Mouse (Mus musculus) stomach, embryonic 16.5 days (tissue): ENCODE results near the gene Cux1. TPM values are rescaled to one million over a fixed set of nuclear protein-coding genes. Genes with fewer than 3 reads are reported as not detected.

Experiments
- ATAC-seq: fragments of 200-750 bp; cut with Nextera tagmentation; 2 replicates; pipeline ENCODE4 v1.8.0; 2017; ENCODE audit warnings: moderate number of reproducible peaks, moderate TSS enrichment; ENCODE audit not compliant: insufficient read depth, low FRiP score
- H3K27ac ChIP-seq: fragments of 300-500 bp; sonication (generic); 2 replicates; pipeline ENCODE4 v1.5.1; 2014; ENCODE audit warnings: low read length
- H3K27me3 ChIP-seq: fragments of 300-500 bp; sonication (generic); 2 replicates; pipeline ENCODE4 v1.6.1; 2014; ENCODE audit warnings: low read length, control low read depth, mixed read lengths; ENCODE audit not compliant: control insufficient read depth, insufficient read depth
- H3K36me3 ChIP-seq: fragments of 300-500 bp; sonication (generic); 2 replicates; pipeline ENCODE4 v1.6.1; 2014; ENCODE audit warnings: low read length; ENCODE audit not compliant: control insufficient read depth, insufficient read depth
- H3K4me1 ChIP-seq: fragments of 300-500 bp; sonication (generic); 2 replicates; pipeline ENCODE4 v1.6.1; 2014; ENCODE audit warnings: low read length, control low read depth, mixed read lengths; ENCODE audit not compliant: control insufficient read depth, insufficient read depth
- H3K4me2 ChIP-seq: fragments of 300-500 bp; sonication (generic); 2 replicates; pipeline ENCODE4 v1.6.1; 2014; ENCODE audit warnings: low read depth, low read length, mixed read lengths
- H3K4me3 ChIP-seq: fragments of 300-500 bp; sonication (generic); replicated peaks from 2 replicates; pipeline ENCODE4 v1.5.1; 2014; ENCODE audit warnings: mild to moderate bottlenecking, low read length
- H3K9ac ChIP-seq: fragments of 300-500 bp; sonication (generic); 2 replicates; pipeline ENCODE4 v1.6.1; 2014; ENCODE audit warnings: low read length
- H3K9me3 ChIP-seq: fragments of 300-500 bp; sonication (generic); replicated peaks from 2 replicates; pipeline ENCODE4 v1.6.1; 2016; ENCODE audit warnings: low read length, control low read depth; ENCODE audit not compliant: control insufficient read depth
- WGBS: fragments of 180-500 bp; shearing (Covaris S2); extraction: QIAGEN DNeasy Blood & Tissue Kit; methylation state at CpG from one replicate; pipeline ENCODE4 v1.1.7; 2014; 5-methylcytosine and 5-hydroxymethylcytosine counted together
- polyA plus RNA-seq: library from polyadenylated mRNA; unstranded; fragments of >200 nt; fragmentation: Nextera tagmentation; extraction: Ambion mirVana; gene quantifications from 2 replicates; pipeline ENCODE4 v1.2.1, GENCODE M21; 2015

Cux1 gene
- polyA plus RNA-seq, 1 experiment from 2014 or later, result 77.7 TPM

DNA sequence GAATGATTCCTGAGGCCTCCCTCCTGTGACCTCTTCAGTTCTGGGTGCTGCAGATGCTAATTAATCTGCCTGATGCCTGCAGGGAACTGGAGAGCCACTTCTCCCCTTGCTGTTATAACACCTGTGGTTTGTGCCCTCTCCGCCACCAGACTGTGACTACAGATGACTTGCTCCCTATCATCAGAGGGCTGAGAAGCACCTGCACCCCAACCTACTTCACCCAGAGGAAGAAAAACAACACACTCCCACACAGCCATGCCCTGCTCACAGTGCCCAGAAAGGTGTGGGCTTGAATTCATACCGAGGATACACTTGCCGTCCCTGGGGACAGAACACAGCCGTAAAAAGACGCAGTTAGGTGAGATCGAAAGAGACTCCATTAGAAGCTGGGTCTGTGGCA is 326.1 kb downstream of the Cux1 start:
- WGBS, result 79% methylated on average over 6 of the region's 6 CpGs
- H3K9me3 ChIP-seq, result no peaks in the 10 kb centered on the region
- H3K36me3 ChIP-seq, result no peaks in the 10 kb centered on the region
- H3K4me3 ChIP-seq, result no peak overlapping the region
- ATAC-seq, result no peak
- no peak overlapping the region for H3K27ac ChIP-seq
- H3K9ac ChIP-seq, result no peak overlapping the region
- H3K4me1 ChIP-seq, result peaks cover 8% of the 10 kb centered on the region
- peaks cover 5% of the 10 kb centered on the region; the same call in 1 of the 2 replicates for H3K27me3 ChIP-seq
- H3K4me2 ChIP-seq, result no peak overlapping the region

DNA sequence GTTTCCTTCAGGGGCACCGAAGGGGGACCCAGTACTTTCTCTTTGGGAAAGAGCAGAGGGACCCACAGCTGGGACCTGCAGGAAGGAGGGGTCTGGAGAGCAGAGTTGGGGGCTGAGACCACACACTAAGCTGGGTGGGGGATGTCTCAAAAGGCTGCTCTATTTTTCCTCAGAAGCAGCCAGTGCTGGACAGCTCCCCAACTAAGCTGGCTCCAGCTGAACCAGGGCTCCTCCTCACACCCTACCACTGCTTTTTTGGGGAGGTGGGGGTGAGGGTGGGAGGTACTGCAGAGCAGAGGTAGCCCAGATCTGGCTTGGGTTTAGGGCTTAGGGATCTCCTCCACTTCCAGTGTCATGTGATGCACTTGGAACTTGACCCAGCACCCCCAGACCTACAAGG is 326.9 kb downstream of the Cux1 start:
- Histone ChIP-seq H3K4me1 (peaks cover 8% of the 10 kb centered on the region), H3K36me3 (no peaks in the 10 kb centered on the region), H3K4me2 (no peak overlapping the region), H3K9me3 (no peaks in the 10 kb centered on the region), H3K27me3 (peaks cover 5% of the 10 kb centered on the region; the same call in 1 of the 2 replicates), H3K4me3 (no peak overlapping the region), H3K27ac (no peak overlapping the region), H3K9ac (no peak overlapping the region)
- WGBS, result 40% methylated on average over 1 of the region's 1 CpGs
- ATAC-seq, result no peak

- Histone ChIP-seq H3K27ac (no peak overlapping the region), H3K27me3 (peaks cover 9% of the 10 kb centered on the region), H3K36me3 (no peaks in the 10 kb centered on the region), H3K4me3 (peak overlapping the region; percentile 34), H3K4me2 (peak overlapping the region; percentile 57), H3K4me1 (peaks cover 4% of the 10 kb centered on the region), H3K9ac (peak overlapping the region; percentile 31; the same call in 1 of the 2 replicates), H3K9me3 (no peaks in the 10 kb centered on the region)
- WGBS, result 2% methylated on average over 19 of the region's 19 CpGs
- no peak for ATAC-seq
These were observed 329.7 kb downstream of the Cux1 start for GRCm38 (mm10) chr5:136237607-136238006.

GRCm38 (mm10) chr5:136236611-136237010 is 330.7 kb downstream of the Cux1 start:
- whole genome bisulfite sequencing, result 59% methylated on average over 5 of the region's 5 CpGs

GRCm38 (mm10) chr5:136230348-136231035 is 336.8 kb downstream of the Cux1 start:
- peaks cover 9% of the 10 kb centered on the region; the same call in 1 of the 2 replicates for H3K27me3 ChIP-seq
- ATAC-seq, result no peak
- H3K9me3 ChIP-seq, result no peaks in the 10 kb centered on the region
- whole genome bisulfite sequencing, result 53% methylated on average over 4 of the region's 4 CpGs
- H3K27ac ChIP-seq, result no peak overlapping the region
- H3K4me1 ChIP-seq, result no peaks in the 10 kb centered on the region
- no peaks in the 10 kb centered on the region for H3K36me3 ChIP-seq
- no peak overlapping the region for H3K4me2 ChIP-seq
- no peak overlapping the region for H3K9ac ChIP-seq
- no peak overlapping the region for H3K4me3 ChIP-seq

More at GRCm38 (mm10) chr5:136236611-136237010, 330.7 kb downstream of the Cux1 start:
- Histone ChIP-seq H3K4me2 (no peak overlapping the region), H3K9ac (no peak overlapping the region), H3K4me3 (no peak overlapping the region), H3K4me1 (peaks cover 4% of the 10 kb centered on the region), H3K27ac (no peak overlapping the region), H3K36me3 (no peaks in the 10 kb centered on the region), H3K27me3 (peaks cover 14% of the 10 kb centered on the region), H3K9me3 (no peaks in the 10 kb centered on the region)
- ATAC-seq, result no peak

DNA sequence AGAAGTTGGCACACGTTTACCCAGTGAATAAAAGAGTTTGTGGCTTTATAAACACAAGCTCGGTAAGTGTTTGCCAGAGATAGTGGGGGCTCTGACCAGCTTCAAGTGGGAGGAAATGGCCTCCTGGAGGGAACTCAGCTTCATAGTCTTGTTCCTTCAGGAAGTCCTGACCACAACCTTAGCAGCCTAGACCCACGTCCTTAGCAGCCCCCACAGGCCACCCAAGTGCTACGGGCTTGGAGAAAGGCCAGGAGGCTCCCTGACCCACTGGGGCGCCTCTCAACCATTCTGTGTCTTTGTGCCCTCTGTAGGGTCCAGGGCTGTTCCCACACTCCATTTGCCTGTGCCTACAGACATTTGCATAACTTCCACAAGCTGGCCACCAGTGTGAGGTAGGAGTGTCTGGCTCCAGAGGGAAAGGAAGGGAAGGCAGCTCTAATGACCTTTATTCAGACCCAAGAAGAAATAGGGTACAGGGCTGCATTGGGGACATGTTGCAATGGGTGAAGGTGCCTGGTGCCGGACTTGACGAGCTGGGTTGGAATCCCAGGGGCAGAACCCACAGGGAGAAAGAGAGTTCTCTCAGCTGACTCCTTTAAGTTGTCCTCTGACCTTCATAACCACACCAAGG is 340.9 kb downstream of the Cux1 start:
- H3K4me3 ChIP-seq, result no peak overlapping the region
- no peak overlapping the region for H3K9ac ChIP-seq
- no peaks in the 10 kb centered on the region for H3K9me3 ChIP-seq
- H3K27ac ChIP-seq, result no peak overlapping the region
- H3K4me1 ChIP-seq, result no peaks in the 10 kb centered on the region
- ATAC-seq, result no peak
- H3K36me3 ChIP-seq, result no peaks in the 10 kb centered on the region
- WGBS, result 63% methylated on average over 7 of the region's 7 CpGs
- no peaks in the 10 kb centered on the region; the same call in 1 of the 2 replicates for H3K27me3 ChIP-seq
- no peak overlapping the region for H3K4me2 ChIP-seq

GRCm38 (mm10) chr5:136218585-136218984 is 348.7 kb downstream of the Cux1 start:
- Histone ChIP-seq H3K27me3 (no peaks in the 10 kb centered on the region), H3K4me1 (no peaks in the 10 kb centered on the region), H3K4me3 (no peak overlapping the region), H3K9me3 (no peaks in the 10 kb centered on the region), H3K4me2 (no peak overlapping the region), H3K27ac (no peak overlapping the region), H3K9ac (no peak overlapping the region), H3K36me3 (no peaks in the 10 kb centered on the region)
- ATAC-seq, result no peak
- WGBS, result 78% methylated on average over 12 of the region's 12 CpGs

DNA sequence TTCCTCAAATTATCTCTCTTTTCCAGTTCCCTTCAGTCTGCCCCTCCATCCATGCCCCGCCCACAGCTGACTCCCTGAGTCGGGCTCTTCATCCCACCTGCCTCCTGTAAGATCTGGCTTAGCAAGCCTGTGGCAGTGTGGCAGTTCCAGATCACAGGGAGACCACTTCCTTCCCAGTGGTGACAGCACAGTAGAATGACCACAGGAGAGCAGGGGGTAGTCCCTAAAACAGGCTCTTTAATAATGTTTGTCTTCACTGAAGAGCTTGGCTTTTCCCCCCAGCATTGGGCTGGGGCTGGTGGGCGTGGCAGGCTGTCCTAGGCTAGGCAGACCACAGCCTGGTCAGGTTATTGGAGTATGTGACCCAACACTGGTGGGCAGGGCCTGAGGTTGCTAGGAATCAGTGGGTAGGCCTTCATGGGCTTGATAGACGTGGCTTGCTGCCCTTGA is 349.3 kb downstream of the Cux1 start:
- no peaks in the 10 kb centered on the region for H3K36me3 ChIP-seq
- ATAC-seq, result no peak
- H3K4me3 ChIP-seq, result no peak overlapping the region
- no peak overlapping the region for H3K27ac ChIP-seq
- WGBS, result 56% methylated on average over 4 of the region's 4 CpGs
- H3K27me3 ChIP-seq, result no peaks in the 10 kb centered on the region
- no peak overlapping the region for H3K4me2 ChIP-seq
- H3K9me3 ChIP-seq, result no peaks in the 10 kb centered on the region
- H3K4me1 ChIP-seq, result no peaks in the 10 kb centered on the region
- no peak overlapping the region for H3K9ac ChIP-seq

- H3K4me3 ChIP-seq, result no peak overlapping the region
- no peaks in the 10 kb centered on the region for H3K4me1 ChIP-seq
- H3K9me3 ChIP-seq, result no peaks in the 10 kb centered on the region
- no peak overlapping the region for H3K27ac ChIP-seq
- no peak overlapping the region for H3K4me2 ChIP-seq
- no peak for ATAC-seq
- no peaks in the 10 kb centered on the region for H3K36me3 ChIP-seq
- no peak overlapping the region for H3K9ac ChIP-seq
- H3K27me3 ChIP-seq, result no peaks in the 10 kb centered on the region
- WGBS, result 78% methylated on average over 18 of the region's 18 CpGs
These were observed 350.2 kb downstream of the Cux1 start for GRCm38 (mm10) chr5:136217004-136217665.
